Mouse (Mus musculus) frontal cortex, postnatal 14 days (tissue): Measurements from ENCODE around the gene Cdc27.
A peak's percentile ranks its signal among the peaks of the same experiment; 100 is the strongest.

Source experiments
- DNase-seq, 2 experiments: peaks; one replicate each; pipeline ENCODE4 v3.0.0; 2022; ENCODE audit warnings: low spot score in 2 of 2

Cdc27 gene

DNA sequence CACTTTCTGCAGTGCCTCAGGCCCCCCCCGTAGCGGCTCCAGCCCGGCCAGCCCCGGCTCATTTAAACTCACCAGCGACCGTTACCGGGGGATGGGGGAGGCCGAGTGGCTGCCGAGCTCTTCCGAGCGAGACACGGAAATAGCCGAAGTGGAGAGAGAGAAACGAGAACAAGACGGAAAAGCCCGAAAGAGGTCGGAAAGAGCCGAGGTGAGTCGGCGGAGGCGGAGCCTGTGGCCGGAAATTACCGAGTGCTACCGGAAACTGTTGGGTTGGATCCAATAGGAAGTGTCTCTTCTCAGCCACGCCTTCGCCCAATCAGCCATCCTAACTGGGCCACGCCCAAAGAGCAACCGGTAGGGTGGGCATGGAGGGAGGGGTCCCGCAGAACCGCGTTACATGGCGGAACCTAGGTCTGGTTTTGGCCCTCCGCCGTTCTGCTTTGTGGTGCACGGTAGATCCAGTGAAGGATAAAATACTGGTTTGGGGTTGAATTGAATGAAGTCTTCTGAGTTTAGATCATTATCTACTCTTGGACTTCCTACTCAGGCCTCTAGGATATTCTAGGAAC is at the start of gene Cdc27, which contains the start of gene Myl4:
Gene Cdc27, minus strand, starts transcription at position 215 of the 569 bp plus-strand sequence.
Gene Myl4, plus strand, starts transcription at position 258 of the 569 bp plus-strand sequence.
- peak; percentile 99 to 100 for DNase-seq

DNA sequence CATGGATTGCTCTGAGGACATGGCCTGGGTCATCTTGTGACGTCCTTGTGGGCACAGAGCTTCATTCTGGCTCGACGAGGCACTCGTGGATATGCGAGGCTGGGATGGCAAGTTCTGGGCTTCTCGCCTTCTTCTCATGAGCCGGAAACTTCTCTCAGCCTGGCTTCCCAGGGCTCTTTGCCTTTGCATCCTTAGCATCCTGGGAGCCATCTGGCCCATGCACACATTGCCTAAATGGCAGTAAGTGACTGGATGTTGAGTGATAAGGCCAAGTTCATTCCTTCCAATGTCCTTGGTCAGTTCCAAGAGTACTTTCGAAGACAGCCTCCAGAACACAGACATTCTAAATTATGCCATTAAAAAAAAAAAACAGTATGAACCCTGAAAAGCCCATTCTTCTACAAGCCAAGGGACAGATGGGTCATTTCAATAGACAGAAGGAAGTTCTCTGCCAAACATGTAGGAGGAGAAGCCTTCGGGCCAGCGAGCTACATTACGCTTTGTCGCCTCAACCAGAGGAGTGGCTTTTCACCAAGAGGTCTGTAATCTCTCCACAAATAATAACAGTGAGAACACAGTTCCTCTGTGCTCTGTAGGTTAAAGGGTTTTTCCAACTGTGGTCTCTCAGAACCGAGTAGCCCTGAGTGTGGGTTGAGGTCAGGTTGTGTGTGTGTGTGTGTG is 49.0 kb upstream of the Cdc27 start:
- no peak for DNase-seq

DNA sequence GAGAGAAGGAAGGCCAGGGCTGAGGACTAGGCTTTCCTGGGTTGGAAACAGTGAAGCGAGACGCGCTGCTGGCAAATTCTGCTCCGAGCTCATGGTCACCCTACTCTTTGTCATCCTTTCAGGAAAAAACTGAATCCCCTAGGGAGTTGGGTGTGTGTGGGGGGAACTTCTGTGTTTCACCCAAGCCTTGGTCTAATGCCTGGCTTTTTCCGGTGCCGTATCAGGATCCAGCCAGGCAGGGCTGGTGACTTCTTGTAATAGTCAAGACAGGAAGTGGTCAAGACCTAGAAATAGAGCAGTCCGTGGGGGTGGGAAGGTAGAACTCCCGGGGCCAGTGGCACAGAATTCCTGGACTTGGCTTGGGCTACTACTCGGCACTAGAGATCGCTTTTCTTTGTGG is 45.9 kb upstream of the Cdc27 start:
- DNase-seq = no peak

- no peak for DNase-seq
Observed at GRCm38 (mm10) chr11:104592066-104592835, 41.8 kb upstream of the Cdc27 start.

GRCm38 (mm10) chr11:104590148-104590547 is 39.7 kb upstream of the Cdc27 start:
- peak; percentile 72 to 79 for DNase-seq

GRCm38 (mm10) chr11:104589570-104589969 is 39.1 kb upstream of the Cdc27 start:
- DNase-seq = no peak

DNA sequence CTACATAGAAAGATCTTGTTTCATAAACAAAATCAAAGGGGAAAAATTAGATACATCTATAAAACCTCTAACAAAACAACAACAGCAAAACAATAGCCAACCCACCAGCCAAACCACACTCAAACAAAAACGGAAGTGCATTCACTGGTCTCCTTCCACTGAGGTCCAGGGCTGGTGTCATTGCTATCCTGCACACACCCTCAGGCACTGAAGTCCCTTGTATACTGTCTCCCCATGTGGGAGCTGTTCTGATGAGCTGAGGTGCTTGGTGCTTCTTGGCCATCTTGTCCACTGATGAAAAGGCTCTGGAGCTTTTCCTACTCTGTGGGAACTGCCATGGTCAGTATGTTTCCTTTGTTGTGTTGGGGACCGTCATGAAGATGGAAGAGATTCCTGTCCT is 38.1 kb upstream of the Cdc27 start:
- DNase-seq = no peak

GRCm38 (mm10) chr11:104587904-104588303 is 37.5 kb upstream of the Cdc27 start:
- DNase-seq = no peak

- no peak for DNase-seq
Observed at GRCm38 (mm10) chr11:104585495-104585894, 35.1 kb upstream of the Cdc27 start.

GRCm38 (mm10) chr11:104582630-104583364 is 32.4 kb upstream of the Cdc27 start:
- no peak for DNase-seq

DNA sequence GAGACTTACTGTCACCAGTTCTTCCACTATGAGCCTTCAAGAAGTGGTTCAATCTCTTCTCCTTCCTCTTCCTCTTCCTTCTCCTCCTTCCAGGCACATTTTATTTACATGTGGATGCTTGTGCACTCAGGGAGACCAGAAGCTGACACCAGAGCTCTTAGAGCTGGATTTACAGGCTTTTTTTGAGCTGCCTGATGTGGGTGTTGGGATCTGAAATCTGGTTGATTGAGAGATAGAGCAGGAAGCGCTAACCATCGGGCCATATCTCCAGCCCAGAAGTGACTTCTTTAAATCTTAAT is 31.8 kb upstream of the Cdc27 start:
- DNase-seq = no peak

- no peak for DNase-seq
Observed at GRCm38 (mm10) chr11:104581446-104582307, 31.3 kb upstream of the Cdc27 start.

DNA sequence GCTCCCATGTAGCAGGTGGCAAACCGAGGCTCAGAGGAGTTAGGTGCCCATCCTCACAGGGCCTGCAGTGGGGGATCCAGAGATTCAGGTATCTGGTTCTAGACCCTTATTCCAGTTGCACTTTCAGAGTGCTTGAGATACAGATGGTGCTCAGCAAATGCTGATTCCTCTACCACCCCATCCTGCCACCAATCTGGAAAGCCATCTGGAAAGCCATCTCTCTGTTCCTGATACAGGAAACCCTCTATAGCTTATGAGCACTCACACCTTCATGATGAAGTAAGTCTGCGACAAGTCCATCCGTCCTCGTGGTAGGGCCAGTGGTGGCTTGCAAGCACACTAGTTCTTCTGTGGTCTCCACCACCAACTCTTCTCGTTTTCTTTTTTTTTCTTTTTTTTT is 30.2 kb upstream of the Cdc27 start:
- DNase-seq = no peak

GRCm38 (mm10) chr11:104580091-104580490 is 29.7 kb upstream of the Cdc27 start:
- DNase-seq = no peak

GRCm38 (mm10) chr11:104579575-104579974 is 29.2 kb upstream of the Cdc27 start:
- no peak for DNase-seq

DNA sequence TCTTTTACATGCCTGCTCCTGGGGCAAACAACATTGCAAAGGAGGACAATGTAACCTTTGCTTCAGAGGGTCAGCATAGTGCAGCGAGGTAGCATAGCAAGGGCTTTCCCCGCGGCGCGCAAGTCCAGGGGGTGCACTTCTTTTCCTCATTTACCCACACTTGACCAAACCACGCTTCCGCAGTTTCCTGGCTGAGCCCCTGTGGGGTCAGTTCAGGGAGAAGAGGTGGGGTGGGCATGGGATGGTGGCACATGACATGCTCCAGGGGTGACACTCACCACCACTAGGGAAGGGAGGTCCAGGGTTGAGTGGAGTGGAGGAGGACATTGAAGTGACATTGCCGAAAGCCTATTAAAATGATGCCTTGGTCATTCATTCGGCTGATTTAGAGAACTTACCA is 28.7 kb upstream of the Cdc27 start:
- DNase-seq = no peak

- no peak for DNase-seq
Observed at GRCm38 (mm10) chr11:104578074-104578473, 27.7 kb upstream of the Cdc27 start.

DNA sequence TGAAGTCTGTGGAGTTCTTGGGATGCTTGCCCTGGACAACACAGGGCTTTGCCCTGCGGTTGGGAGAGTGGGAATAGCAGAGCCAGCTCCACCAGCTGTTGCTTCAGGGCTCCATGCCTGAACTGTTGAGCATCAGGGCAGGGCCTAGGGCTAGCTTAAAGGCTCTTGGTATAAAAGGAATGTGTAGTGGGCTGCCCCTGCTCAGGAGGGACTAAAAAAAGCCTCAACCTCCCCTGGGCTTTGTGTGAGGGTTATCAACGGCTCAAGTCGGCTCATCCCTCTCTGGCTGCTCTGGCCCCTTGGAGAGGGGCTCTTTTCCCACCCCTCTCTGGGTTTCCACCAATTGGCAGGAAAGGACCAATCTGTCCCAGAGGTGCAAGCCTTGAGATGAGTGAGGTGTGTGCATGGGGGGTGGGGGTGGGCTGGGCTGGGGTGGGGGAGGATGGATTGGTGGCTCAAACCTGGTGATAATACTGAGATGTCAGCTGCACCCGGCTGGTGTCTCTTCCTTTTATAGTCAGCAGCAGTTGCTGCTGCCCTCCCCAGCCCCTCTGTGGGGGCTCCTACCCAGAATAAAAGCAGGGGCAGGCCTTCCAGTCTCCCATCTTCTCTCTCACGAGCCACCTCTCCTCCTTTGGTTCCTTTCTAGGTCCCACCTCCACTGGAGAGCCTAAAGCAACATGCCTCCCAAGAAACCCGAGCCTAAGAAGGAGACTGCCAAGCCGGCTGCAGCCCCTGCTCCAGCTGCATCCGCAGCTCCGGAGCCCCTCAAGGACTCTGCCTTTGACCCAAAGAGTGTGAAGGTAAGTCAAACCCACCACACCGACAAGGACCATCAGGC is 26.6 kb upstream of the Cdc27 start:
- no peak for DNase-seq

- no peak for DNase-seq
Observed at GRCm38 (mm10) chr11:104572566-104572965, 22.1 kb upstream of the Cdc27 start.

GRCm38 (mm10) chr11:104572091-104572490 is 21.7 kb upstream of the Cdc27 start:
- no peak for DNase-seq
